In genomic region chr7:46097319-46097783, GRCm38 (mm10) we compare ENCODE assay signal across 14 mouse cellular contexts. TPM values are rescaled to one million over a fixed set of nuclear protein-coding genes. Genes with fewer than 3 reads are reported as not detected.
DNase-seq lines count a peak whose midpoint lies in the region; ATAC-seq lines count a peak whose summit lies in the region.
"Had no signal": no experiment of that assay in that cellular context is flagged by ENCODE, and none has a peak within 500 bp of the region (broad histone marks: within the 10 kb centered on the region; RNA-seq: fewer than 3 reads in every experiment).

No protein-coding gene starts in this region.

- no peaks in the 10 kb centered on the region for H3K36me3 ChIP-seq in forebrain, embryonic 14.5 days (ENCODE audit: control insufficient read depth, insufficient read depth, low read length)
- no peaks in the 10 kb centered on the region for H3K36me3 ChIP-seq in forebrain, embryonic 12.5 days (replicated peaks)
- H3K36me3 ChIP-seq in neural tube, embryonic 13.5 days, result no peaks in the 10 kb centered on the region
- H3K36me3 ChIP-seq in heart, embryonic 12.5 days, result no peaks in the 10 kb centered on the region
- H3K36me3 ChIP-seq: embryonic facial prominence, embryonic 13.5 days; limb, embryonic 12.5 days; midbrain, embryonic 13.5 days had no signal

- peak overlapping the region; percentile 28 for H3K4me2 ChIP-seq in forebrain, embryonic 14.5 days (ENCODE audit: low read length)
- no peak overlapping the region for H3K4me2 ChIP-seq in forebrain, embryonic 12.5 days
- 0 out of 2 replicates have a peak overlapping the region, but pooled peaks have one; percentile 4 for H3K4me2 ChIP-seq in neural tube, embryonic 13.5 days
- peak overlapping the region; percentile 80 for H3K4me2 ChIP-seq in heart, embryonic 12.5 days
- H3K4me2 ChIP-seq: embryonic facial prominence, embryonic 13.5 days; limb, embryonic 12.5 days; midbrain, embryonic 13.5 days had no signal

- 74% methylated on average over 4 of the region's 4 CpGs for WGBS in forebrain, embryonic 14.5 days
- 69% methylated on average over 4 of the region's 4 CpGs for WGBS in forebrain, embryonic 12.5 days
- 66% methylated on average over 4 of the region's 4 CpGs for WGBS in neural tube, embryonic 13.5 days
- WGBS in heart, embryonic 12.5 days, result 35% methylated on average over 4 of the region's 4 CpGs

- no peak for ATAC-seq in forebrain, embryonic 14.5 days
- no peak for ATAC-seq in forebrain, embryonic 12.5 days (ENCODE audit: low FRiP score)
- ATAC-seq in neural tube, embryonic 13.5 days (ENCODE audit: low read depth), result no peak
- ATAC-seq in heart, embryonic 12.5 days (ENCODE audit: insufficient number of reproducible peaks, low FRiP score), result no peak
- ATAC-seq in megakaryocyte progenitor cell, adult 5-6 weeks (replicated peaks; ENCODE audit: poor library complexity), result no peak
- ATAC-seq: midbrain, embryonic 13.5 days had no signal

- no peak overlapping the region for H3K27ac ChIP-seq in forebrain, embryonic 14.5 days (ENCODE audit: low read depth, low read length)
- no peak overlapping the region for H3K27ac ChIP-seq in forebrain, embryonic 12.5 days
- H3K27ac ChIP-seq in neural tube, embryonic 13.5 days (replicated peaks), result no peak overlapping the region
- peak overlapping the region; percentile 98 for H3K27ac ChIP-seq in heart, embryonic 12.5 days (ENCODE audit: poor library complexity, severe bottlenecking)
- H3K27ac ChIP-seq: embryonic facial prominence, embryonic 13.5 days; limb, embryonic 12.5 days; midbrain, embryonic 13.5 days had no signal

- no peak overlapping the region for H3K4me3 ChIP-seq in forebrain, embryonic 14.5 days (ENCODE audit: low read depth, low read length)
- no peak overlapping the region for H3K4me3 ChIP-seq in forebrain, embryonic 12.5 days (replicated peaks)
- no peak overlapping the region for H3K4me3 ChIP-seq in neural tube, embryonic 13.5 days
- H3K4me3 ChIP-seq in heart, embryonic 12.5 days, result peak overlapping the region; percentile 41
- H3K4me3 ChIP-seq: embryonic facial prominence, embryonic 13.5 days; limb, embryonic 12.5 days; midbrain, embryonic 13.5 days had no signal

- no peak overlapping the region; the same call in 1 of the 2 replicates for H3K9ac ChIP-seq in forebrain, embryonic 14.5 days (ENCODE audit: low read length)
- no peak overlapping the region for H3K9ac ChIP-seq in forebrain, embryonic 12.5 days
- no peak overlapping the region for H3K9ac ChIP-seq in neural tube, embryonic 13.5 days
- H3K9ac ChIP-seq in heart, embryonic 12.5 days, result peak overlapping the region; percentile 73
- H3K9ac ChIP-seq: embryonic facial prominence, embryonic 13.5 days; limb, embryonic 12.5 days had no signal

- H3K27me3 ChIP-seq in forebrain, embryonic 14.5 days (replicated peaks; ENCODE audit: control insufficient read depth, insufficient read depth, low read length), result no peaks in the 10 kb centered on the region
- peaks cover 62% of the 10 kb centered on the region for H3K27me3 ChIP-seq in forebrain, embryonic 12.5 days
- peaks cover 27% of the 10 kb centered on the region for H3K27me3 ChIP-seq in neural tube, embryonic 13.5 days
- peaks cover 38% of the 10 kb centered on the region for H3K27me3 ChIP-seq in heart, embryonic 12.5 days (replicated peaks)

- no peak for DNase-seq in forebrain, embryonic 14.5 days (ENCODE audit: low spot score)
- no peak for DNase-seq in neural tube, embryonic 10.5 days (ENCODE audit: extremely low spot score, low spot score)
- peak; percentile 89 for DNase-seq in skeletal muscle tissue, adult 2 months (ENCODE audit: low read depth, low spot score)
- no peak for DNase-seq in thymus, postnatal 10 days (ENCODE audit: low spot score in 2 of 2)
- DNase-seq: kidney, adult 8-10 months; right cerebral cortex, postnatal 4 days had no signal

- H3K4me1 ChIP-seq in forebrain, embryonic 14.5 days (ENCODE audit: control insufficient read depth, insufficient read depth, low read length), result peaks cover 2% of the 10 kb centered on the region; the same call in 1 of the 2 replicates
- peaks cover 13% of the 10 kb centered on the region for H3K4me1 ChIP-seq in forebrain, embryonic 12.5 days
- H3K4me1 ChIP-seq in neural tube, embryonic 13.5 days (replicated peaks), result peaks cover 17% of the 10 kb centered on the region
- H3K4me1 ChIP-seq in heart, embryonic 12.5 days (replicated peaks), result peaks cover 33% of the 10 kb centered on the region
- H3K4me1 ChIP-seq: limb, embryonic 12.5 days had no signal

- no peaks in the 10 kb centered on the region for H3K9me3 ChIP-seq in forebrain, embryonic 14.5 days (replicated peaks; ENCODE audit: control insufficient read depth, low read length)
- H3K9me3 ChIP-seq in forebrain, embryonic 12.5 days, result no peaks in the 10 kb centered on the region
- H3K9me3 ChIP-seq in neural tube, embryonic 13.5 days, result no peaks in the 10 kb centered on the region
- no peaks in the 10 kb centered on the region for H3K9me3 ChIP-seq in heart, embryonic 12.5 days (replicated peaks)
- H3K9me3 ChIP-seq: embryonic facial prominence, embryonic 13.5 days; limb, embryonic 12.5 days; midbrain, embryonic 13.5 days had no signal

RNA-seq across cellular contexts. Expression of gene Kcnj11, which starts 3.2 kb away (rescaled TPM):
- polyA plus RNA-seq in forebrain, embryonic 14.5 days (2014; fragmentation: Nextera tagmentation; extraction: Ambion mirVana), result 2.7 and 3.0 TPM in 2 replicates
- polyA plus RNA-seq in forebrain, embryonic 12.5 days (2016; fragmentation: Nextera tagmentation; extraction: Ambion mirVana), result 0.46 and 0.81 TPM in 2 replicates
- 1.1 and 1.7 TPM in 2 replicates for polyA plus RNA-seq in neural tube, embryonic 13.5 days (2015; fragmentation: Nextera tagmentation; extraction: Ambion mirVana)
- polyA plus RNA-seq in heart, embryonic 12.5 days (2016; fragmentation: Nextera tagmentation; extraction: Ambion mirVana), result 6.3 and 7.6 TPM in 2 replicates
- not detected in 2 replicates for total RNA-seq in megakaryocyte progenitor cell, adult 5-6 weeks (2015)
- not detected in 2 replicates for total RNA-seq in megakaryocyte progenitor cell, adult 5-6 weeks (2017)
- polyA plus RNA-seq: C2C12 had no signal
